Mouse (Mus musculus): Measurements from ENCODE around the gene Gng8.

- TF ChIP-seq EP300 (IDR thresholded peaks at IDR 0.05; ENCODE audit: low read depth in 1 of 2, low read length in 2 of 2): no peak
- TF ChIP-seq POLR2A (IDR thresholded peaks at IDR 0.05; ENCODE audit: control insufficient read depth in 1 of 2, insufficient read depth in 1 of 2, low read depth in 1 of 2, low read length in 2 of 2, poor library complexity in 1 of 2): peak in 1 of 2 experiments; percentile 14; a peak in 2 of 4 replicates
- TF ChIP-seq CTCF (IDR thresholded peaks at IDR 0.05 in 2 of 3, conservative IDR thresholded peaks at IDR 0.05 in 1 of 3; ENCODE audit: control insufficient read depth in 1 of 3, insufficient read depth in 1 of 3, low read depth in 2 of 3, low read length in 3 of 3, poor library complexity in 1 of 3, severe bottlenecking in 1 of 3): no peak
- TF ChIP-seq POLR2AphosphoS2 (IDR thresholded peaks at IDR 0.05; ENCODE audit: low read length): no peak
- TF ChIP-seq ZNF384 (IDR thresholded peaks at IDR 0.05; ENCODE audit: low read depth, low read length): no peak
- no peak for TF ChIP-seq TBP (IDR thresholded peaks at IDR 0.05; ENCODE audit: low read depth, low read length)
These were observed 30.9 kb downstream of the Gng8 start for GRCm38 (mm10) chr7:16922360-16922973.

Data from MEL (cell line).